Mouse (Mus musculus): ENCODE measurements around the gene Ccdc40. TPM values are rescaled to one million over a fixed set of nuclear protein-coding genes. Genes with fewer than 3 reads are reported as not detected.

Ccdc40 gene
- total RNA-seq, 2 experiments from 2014 or later, result 0.15 to 0.31 TPM

DNA sequence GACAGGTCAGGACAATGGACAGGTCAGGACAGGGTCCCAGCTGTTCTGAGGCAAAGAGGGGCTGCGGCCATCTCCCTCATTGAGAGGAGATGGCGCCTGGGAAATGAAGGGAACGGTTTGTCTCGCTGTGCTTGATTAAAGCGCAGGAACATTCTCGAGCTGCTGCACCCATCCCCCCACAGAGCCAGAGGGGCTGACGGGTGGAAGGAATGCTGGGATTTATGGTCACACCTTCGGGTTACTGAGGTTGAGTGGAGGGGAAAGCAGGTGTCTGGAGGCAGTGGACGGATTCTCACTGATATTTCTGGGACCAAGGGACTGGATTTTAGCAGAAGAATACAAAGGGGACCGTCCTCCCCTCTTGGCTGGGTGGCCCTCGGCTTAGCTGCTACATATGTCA is 79.5 kb downstream of the Ccdc40 start:
- intact Hi-C loops (cut with DNase I), result no loop called here
- DNase-seq, result no peak

DNA sequence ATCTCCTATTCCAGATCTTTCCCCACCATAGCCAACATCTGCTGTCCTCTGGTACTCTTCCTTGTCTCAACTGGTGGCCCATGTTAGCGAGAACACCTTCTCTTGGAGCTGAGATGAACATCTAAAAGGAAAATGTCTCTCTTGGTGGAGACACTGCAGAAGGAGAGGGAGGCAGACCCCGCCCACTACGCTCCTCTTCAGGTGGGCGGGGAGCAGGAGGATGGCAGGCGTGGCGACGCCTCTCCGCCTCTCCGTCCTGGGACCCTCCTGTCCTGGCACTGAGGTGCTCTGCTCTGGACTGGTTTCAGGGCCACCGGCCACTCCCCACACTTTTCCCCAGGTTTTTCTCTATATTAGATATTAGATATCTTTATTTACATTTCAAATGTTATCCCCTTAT is 82.2 kb downstream of the Ccdc40 start:
- intact Hi-C loops (cut with DNase I), result no loop called here
- DNase-seq, result no peak

DNA sequence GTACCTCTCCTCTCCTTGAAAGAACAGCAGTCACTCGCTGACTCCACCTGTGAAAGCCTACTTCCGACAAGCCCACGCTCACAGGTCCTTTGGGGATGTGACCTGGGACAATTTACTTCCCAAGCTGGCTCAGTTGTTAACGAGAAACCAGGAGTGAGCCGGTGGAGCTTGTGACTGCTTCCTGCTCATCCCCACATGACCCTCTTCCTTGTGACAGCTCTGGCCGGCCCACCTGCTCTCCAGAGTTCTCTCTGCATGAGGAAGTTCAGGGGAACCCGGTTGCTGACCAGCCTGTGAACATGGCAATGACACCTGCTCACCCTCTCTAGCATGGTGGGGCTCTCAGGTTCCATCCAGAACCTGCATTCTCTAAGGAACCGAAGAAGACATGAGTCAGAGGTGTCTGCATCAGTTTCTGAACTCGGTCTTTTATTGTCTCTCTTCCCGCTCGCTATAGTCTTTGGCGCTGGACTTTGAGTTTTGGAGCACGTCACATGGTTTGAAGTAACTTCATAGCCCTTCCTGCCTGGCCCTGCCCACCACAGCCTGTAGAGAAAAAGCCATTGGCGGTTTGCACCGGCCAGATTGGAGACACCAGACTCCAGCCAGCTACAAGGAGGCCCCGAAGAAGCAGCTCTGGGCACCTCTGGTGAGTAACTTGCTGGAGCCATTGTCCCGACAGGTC is 86.0 kb downstream of the Ccdc40 start:
- intact Hi-C loops (cut with DNase I), result no loop called here
- no peak for DNase-seq

Other genes with a start within 250 kb of the Ccdc40 start
- not detected for gene Enpp7, start 240.4 kb upstream of the Ccdc40 start, total RNA-seq (2021)
- 1 to 10 TPM; 5.0 to 5.3 TPM for gene Cbx2, start 205.6 kb upstream of the Ccdc40 start, total RNA-seq (2021)
- 1 to 10 TPM; 6.0 to 6.1 TPM for gene Cbx8, start 187.6 kb upstream of the Ccdc40 start, total RNA-seq (2021)
- gene Cbx4, start 142.4 kb upstream of the Ccdc40 start, total RNA-seq (2021), result 10 to 100 TPM; 15.2 to 17.8 TPM
- gene Tbc1d16, start 73 bp upstream of the Ccdc40 start, total RNA-seq (2021), result 10 to 100 TPM; 68.5 to 68.7 TPM
- gene Gaa, start 39.3 kb downstream of the Ccdc40 start, total RNA-seq (2021), result 10 to 100 TPM; 53.1 to 56.0 TPM
- 10 to 100 TPM; 64.9 to 74.5 TPM for gene Eif4a3, start 71.5 kb downstream of the Ccdc40 start, total RNA-seq (2021)
- gene Card14, start 79.2 kb downstream of the Ccdc40 start, total RNA-seq (2021), result under 1 TPM; 0.14 to 0.15 TPM
- gene Sgsh, start 127.0 kb downstream of the Ccdc40 start, total RNA-seq (2021), result 1 to 10 TPM; 4.6 to 6.2 TPM
- 1 to 10 TPM; 3.1 to 5.0 TPM for gene Slc26a11, start 127.0 kb downstream of the Ccdc40 start, total RNA-seq (2021)
- 10 to 100 TPM; 15.4 to 16.8 TPM for gene Rnf213, start 164.5 kb downstream of the Ccdc40 start, total RNA-seq (2021)

Measured in heart, postnatal 14 days (tissue).